Mouse (Mus musculus) ovary, postnatal 14 days (tissue): ENCODE measurements around the gene Fbxo40.

Experiments
- DNase-seq: peaks from one replicate; pipeline ENCODE4 v3.0.0; 2022; ENCODE audit warnings: low spot score

The Fbxo40 gene

DNA sequence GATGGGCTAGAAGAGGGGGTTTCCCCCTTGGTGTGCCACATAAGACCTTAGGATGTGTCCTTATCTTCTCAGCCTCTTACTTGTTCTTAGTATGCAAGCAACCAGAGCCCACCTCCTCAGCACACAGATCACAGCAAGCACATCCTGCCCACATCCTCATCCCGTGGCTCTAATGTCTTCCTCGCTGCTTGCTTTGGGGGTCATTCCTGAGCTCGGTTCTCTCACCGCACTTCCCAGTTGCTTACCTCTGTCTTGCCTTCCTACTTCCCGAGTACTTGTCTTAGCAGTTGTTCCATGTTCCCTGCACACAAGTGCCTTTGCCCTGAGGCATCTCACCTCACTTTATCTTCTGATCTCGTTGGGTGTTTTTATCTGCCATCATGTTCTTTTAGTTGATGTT, 68.3 kb downstream of the Fbxo40 start:
- no peak for DNase-seq

DNA sequence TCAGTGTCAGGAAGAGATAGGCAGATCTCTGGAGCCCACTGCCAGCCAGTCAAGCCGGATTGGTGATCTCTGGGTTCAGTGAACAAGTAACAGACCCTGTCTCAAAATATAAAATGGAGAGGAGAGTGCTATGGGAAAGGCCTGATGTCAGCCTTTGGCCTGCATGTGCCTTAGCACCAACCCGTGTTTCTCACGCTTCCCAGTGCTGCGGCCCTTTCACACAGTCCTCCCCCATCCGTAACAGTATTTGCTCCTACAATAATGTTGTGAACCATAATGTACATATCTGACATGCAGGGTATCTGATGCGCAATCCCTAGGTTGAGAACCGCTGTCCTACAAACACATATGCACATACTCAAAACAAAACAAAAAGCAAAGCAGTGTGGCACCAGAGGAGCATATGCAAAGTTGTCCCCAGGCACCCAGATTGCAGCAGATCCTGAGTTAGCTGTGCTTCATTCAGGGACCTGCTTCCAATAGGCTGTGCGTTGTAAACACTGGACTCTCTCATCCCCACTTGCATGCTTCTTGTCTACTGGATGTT, 69.1 kb downstream of the Fbxo40 start:
- DNase-seq = no peak

GRCm38 (mm10) chr16:36920410-36920809, 69.9 kb downstream of the Fbxo40 start:
- no peak for DNase-seq

- DNase-seq = no peak
These were observed 71.8 kb downstream of the Fbxo40 start for GRCm38 (mm10) chr16:36918505-36918904.

DNA sequence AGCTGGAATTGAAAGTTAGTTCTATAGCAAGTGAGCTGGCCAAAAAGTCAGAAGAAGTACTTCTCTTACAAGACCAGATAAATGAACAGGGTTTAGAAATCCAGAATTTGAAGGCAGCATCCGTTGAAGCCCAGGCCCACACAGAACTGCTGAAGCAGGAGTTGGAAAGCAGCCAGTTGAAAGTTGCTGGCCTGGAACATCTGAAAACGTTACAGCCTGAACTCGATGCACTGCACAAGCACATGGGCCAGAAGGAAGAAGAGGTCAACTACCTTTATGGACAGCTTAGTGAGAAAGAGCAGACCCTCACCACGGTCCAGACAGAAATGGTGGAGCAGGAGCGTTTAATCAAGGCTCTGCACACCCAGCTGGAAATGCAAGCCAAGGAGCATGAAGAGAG, 76.1 kb downstream of the Fbxo40 start:
- DNase-seq = no peak
